ENCODE assay signal across 10 mouse cellular contexts in genomic region chr19:47508191-47508590, GRCm38 (mm10). TPM values are rescaled to one million over a fixed set of nuclear protein-coding genes. Genes with fewer than 3 reads are reported as not detected.
A peak's percentile ranks its signal among the peaks of the same experiment; 100 is the strongest.
DNase-seq lines count a peak whose midpoint lies in the region; ATAC-seq and TF ChIP-seq lines count a peak whose summit lies in the region.
"Had no signal": no experiment of that assay in that cellular context is flagged by ENCODE, and none has a peak within 500 bp of the region (broad histone marks: within the 10 kb centered on the region; RNA-seq: fewer than 3 reads in every experiment).

No protein-coding gene starts in this region.

- peak overlapping the region; percentile 34 for H3K9ac ChIP-seq in heart, embryonic 16.5 days (ENCODE audit: low read length)
- peak overlapping the region; percentile 33; the same call in 1 of the 2 replicates for H3K9ac ChIP-seq in liver, embryonic 12.5 days
- H3K9ac ChIP-seq: forebrain, embryonic 15.5 days had no signal

- H3K4me3 ChIP-seq in heart, embryonic 16.5 days (ENCODE audit: low read length): no peak overlapping the region
- no peak overlapping the region; the same call in 1 of the 2 replicates for H3K4me3 ChIP-seq in spleen, adult 2 months (ENCODE audit: extremely low read depth, insufficient read depth, insufficient read length)
- no peak overlapping the region for H3K4me3 ChIP-seq in liver, embryonic 12.5 days
- H3K4me3 ChIP-seq: forebrain, embryonic 15.5 days had no signal

- peaks cover 34% of the 10 kb centered on the region for H3K4me1 ChIP-seq in heart, embryonic 16.5 days (ENCODE audit: control insufficient read depth, insufficient read depth, low read length)
- H3K4me1 ChIP-seq in spleen, adult 2 months (ENCODE audit: control insufficient read depth, insufficient read depth, insufficient read length): peaks cover 26% of the 10 kb centered on the region
- H3K4me1 ChIP-seq in liver, embryonic 12.5 days: peaks cover 60% of the 10 kb centered on the region

- ATAC-seq in heart, embryonic 16.5 days (replicated peaks; ENCODE audit: extremely low read depth, insufficient read depth, low FRiP score): no peak
- ATAC-seq in liver, embryonic 12.5 days: no peak
- no peak for ATAC-seq in activated CD4-positive, CD25-positive, alpha-beta regulatory T cell, adult 4 months

- H3K27me3 ChIP-seq in heart, embryonic 16.5 days (ENCODE audit: control insufficient read depth, insufficient read depth, low read length): no peaks in the 10 kb centered on the region
- H3K27me3 ChIP-seq in spleen, adult 2 months (ENCODE audit: control insufficient read depth, insufficient read depth, low read length): no peaks in the 10 kb centered on the region
- H3K27me3 ChIP-seq in liver, embryonic 12.5 days (replicated peaks): no peaks in the 10 kb centered on the region
- H3K27me3 ChIP-seq: forebrain, embryonic 15.5 days had no signal

- H3K36me3 ChIP-seq in heart, embryonic 16.5 days (ENCODE audit: control insufficient read depth, insufficient read depth): peaks cover 5% of the 10 kb centered on the region; the same call in 1 of the 2 replicates
- no peaks in the 10 kb centered on the region for H3K36me3 ChIP-seq in spleen, adult 2 months (ENCODE audit: control insufficient read depth, insufficient read depth, low read length)
- peaks cover 3% of the 10 kb centered on the region for H3K36me3 ChIP-seq in liver, embryonic 12.5 days

- TF ChIP-seq CTCF in spleen, adult 2 months (IDR thresholded peaks at IDR 0.05; ENCODE audit: extremely low read depth, insufficient read depth, insufficient read length, insufficient replicate concordance): no peak

- no peak for DNase-seq in heart, adult 11 months
- DNase-seq in spleen, adult 2 months (ENCODE audit: low read depth in 1 of 2, low spot score in 2 of 2): no peak
- DNase-seq in spleen, postnatal 10 days (ENCODE audit: low spot score in 2 of 2): no peak
- DNase-seq in layer of hippocampus, postnatal 10 days (ENCODE audit: low spot score in 2 of 2): no peak
- no peak for DNase-seq in ovary, postnatal 14 days (ENCODE audit: low spot score)
- DNase-seq: left cerebral cortex, postnatal 4 days had no signal

- peak overlapping the region; percentile 91 for H3K27ac ChIP-seq in heart, embryonic 16.5 days (ENCODE audit: low read length)
- peak overlapping the region; percentile 44 for H3K27ac ChIP-seq in spleen, adult 2 months (ENCODE audit: insufficient read depth, low read length)
- H3K27ac ChIP-seq in liver, embryonic 12.5 days: peak overlapping the region; percentile 66
- H3K27ac ChIP-seq: forebrain, embryonic 15.5 days had no signal

- H3K9me3 ChIP-seq in heart, embryonic 16.5 days (replicated peaks; ENCODE audit: control insufficient read depth, low read length): no peaks in the 10 kb centered on the region
- H3K9me3 ChIP-seq in liver, embryonic 12.5 days (replicated peaks): no peaks in the 10 kb centered on the region
- H3K9me3 ChIP-seq: forebrain, embryonic 15.5 days had no signal

- 52% methylated on average over 3 of the region's 3 CpGs for WGBS in heart, embryonic 16.5 days
- WGBS in spleen, adult 2 months: 12% methylated on average over 3 of the region's 3 CpGs
- 17% methylated on average over 3 of the region's 3 CpGs for WGBS in liver, embryonic 12.5 days (ENCODE audit: insufficient replicate concordance)

- TF ChIP-seq POLR2A in spleen, adult 2 months (IDR thresholded peaks at IDR 0.05; ENCODE audit: low read depth, low read length): no peak

- H3K4me2 ChIP-seq in heart, embryonic 16.5 days (ENCODE audit: low read depth, low read length): no peak overlapping the region; the same call in 1 of the 2 replicates
- peak overlapping the region; percentile 49 for H3K4me2 ChIP-seq in liver, embryonic 12.5 days
- H3K4me2 ChIP-seq: forebrain, embryonic 15.5 days had no signal

RNA-seq across cellular contexts. Expression of gene Stn1, which starts 29.1 kb away (rescaled TPM):
- polyA plus RNA-seq in heart, embryonic 16.5 days (2015; fragmentation: Nextera tagmentation; extraction: Ambion mirVana): 37.3 and 38.5 TPM in 2 replicates
- polyA plus RNA-seq in spleen, adult 2 months (2012; rRNA removed): 11.1 and 12.1 TPM in 2 replicates
- polyA plus RNA-seq in liver, embryonic 12.5 days (2016; fragmentation: Nextera tagmentation; extraction: Ambion mirVana): 17.4 TPM in 2 replicates
- 10 to 100 TPM; 29.5 to 38.1 TPM for polyA plus RNA-seq in activated CD4-positive, CD25-positive, alpha-beta regulatory T cell, adult 4 months (2017; shearing (Covaris generic))
- 10 to 100 TPM; 20.1 to 23.9 TPM for total RNA-seq in layer of hippocampus, postnatal 10 days (2021)

RNA-seq across cellular contexts. Expression of gene Sh3pxd2a, which starts 44.0 kb away (rescaled TPM):
- 4.5 and 6.3 TPM in 2 replicates for polyA plus RNA-seq in heart, embryonic 16.5 days (2015; fragmentation: Nextera tagmentation; extraction: Ambion mirVana)
- polyA plus RNA-seq in spleen, adult 2 months (2012; rRNA removed): 12.1 and 13.1 TPM in 2 replicates
- 1.1 and 1.6 TPM in 2 replicates for polyA plus RNA-seq in liver, embryonic 12.5 days (2016; fragmentation: Nextera tagmentation; extraction: Ambion mirVana)
- under 1 TPM; 0.60 to 0.79 TPM for polyA plus RNA-seq in activated CD4-positive, CD25-positive, alpha-beta regulatory T cell, adult 4 months (2017; shearing (Covaris generic))
- total RNA-seq in layer of hippocampus, postnatal 10 days (2021): 10 to 100 TPM; 28.0 to 29.1 TPM
